Mouse (Mus musculus) kidney, postnatal 14 days (tissue): Measurements from ENCODE around the gene Shld2.

Experiments
- DNase-seq: peaks from one replicate; pipeline ENCODE4 v3.0.0; 2022; ENCODE audit warnings: mixed read lengths

Gene Shld2

DNA sequence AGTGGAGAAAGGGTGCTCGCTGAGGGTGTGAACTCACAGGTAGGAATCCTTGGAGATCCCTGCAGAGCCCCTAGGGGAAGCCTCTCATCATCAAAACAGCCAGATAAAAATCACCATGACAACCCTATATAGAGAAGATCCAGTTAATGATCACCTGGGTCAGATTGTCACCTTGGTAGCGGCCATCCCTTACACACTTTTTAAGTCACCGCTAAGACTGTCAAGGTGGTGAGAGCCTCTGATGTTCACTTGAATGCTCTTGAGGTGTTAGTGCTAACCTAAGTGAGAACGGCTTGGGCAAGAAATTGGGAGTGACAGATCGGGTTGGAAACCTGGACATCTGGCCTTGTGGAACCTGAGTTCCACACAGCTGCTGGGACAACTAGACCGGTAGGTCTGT lies 91.0 kb downstream of the Shld2 start, which contains the start of gene Syt15:
Syt15 (plus strand) TSS at position 301 of the 400 bp plus-strand sequence.
- no peak for DNase-seq

DNA sequence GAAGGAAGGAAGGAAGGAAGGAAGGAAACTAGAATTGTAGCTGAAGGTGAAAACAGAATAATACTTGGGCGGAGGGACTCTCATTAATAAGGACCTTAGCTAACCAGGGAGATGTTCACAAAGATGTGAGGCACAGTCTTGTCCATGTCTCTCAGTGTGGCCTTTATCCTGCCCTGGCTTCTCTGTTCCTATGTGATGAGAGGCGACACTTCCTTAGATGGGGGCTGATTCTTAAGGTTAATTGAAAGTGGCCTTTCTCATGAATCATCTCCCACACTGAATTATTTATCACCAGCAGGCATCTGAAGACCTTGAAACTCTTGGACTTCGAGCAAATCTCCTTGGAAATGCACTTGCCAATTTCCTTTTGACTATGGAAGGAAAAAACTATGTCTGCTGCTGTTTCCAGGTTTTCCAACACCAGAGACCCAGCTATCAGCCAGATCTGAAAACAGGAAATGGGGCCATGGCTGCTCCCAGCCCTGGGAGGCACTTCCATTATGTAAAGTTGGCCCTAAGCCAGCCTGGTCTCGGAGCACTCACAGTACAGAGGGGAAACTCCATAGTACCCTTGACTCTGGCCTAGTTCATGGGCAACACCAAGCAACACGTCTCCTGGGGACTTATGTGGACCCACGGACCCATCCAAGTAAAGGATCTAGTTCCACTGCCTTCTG lies 94.7 kb downstream of the Shld2 start:
- DNase-seq: peak; percentile 76

GRCm38 (mm10) chr14:34209942-34210341 lies 100.4 kb downstream of the Shld2 start:
- no peak for DNase-seq

DNA sequence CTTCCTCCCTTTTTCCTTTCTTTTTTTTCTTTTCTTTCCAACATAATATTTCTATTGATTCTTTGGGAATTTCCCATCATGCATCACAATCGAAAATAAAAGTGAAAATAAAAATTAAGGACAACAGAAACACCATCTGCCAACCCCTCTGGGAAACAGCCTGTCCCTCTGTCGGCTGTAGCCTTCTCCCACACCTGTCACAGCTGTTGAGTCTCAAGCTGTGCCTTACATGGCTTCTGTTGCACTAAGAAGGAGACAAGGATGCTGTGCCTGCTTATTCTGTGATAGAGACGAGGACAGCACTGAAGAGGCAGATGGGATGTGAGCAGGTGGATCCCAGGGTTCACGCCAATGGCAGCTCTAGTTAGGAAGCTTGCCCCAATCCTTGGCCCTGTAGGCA lies 101.2 kb downstream of the Shld2 start:
- DNase-seq: no peak

- peak; percentile 47 for DNase-seq
These were observed 101.6 kb downstream of the Shld2 start for GRCm38 (mm10) chr14:34208651-34209050.

GRCm38 (mm10) chr14:34207996-34208395 lies 102.3 kb downstream of the Shld2 start:
- DNase-seq: no peak

DNA sequence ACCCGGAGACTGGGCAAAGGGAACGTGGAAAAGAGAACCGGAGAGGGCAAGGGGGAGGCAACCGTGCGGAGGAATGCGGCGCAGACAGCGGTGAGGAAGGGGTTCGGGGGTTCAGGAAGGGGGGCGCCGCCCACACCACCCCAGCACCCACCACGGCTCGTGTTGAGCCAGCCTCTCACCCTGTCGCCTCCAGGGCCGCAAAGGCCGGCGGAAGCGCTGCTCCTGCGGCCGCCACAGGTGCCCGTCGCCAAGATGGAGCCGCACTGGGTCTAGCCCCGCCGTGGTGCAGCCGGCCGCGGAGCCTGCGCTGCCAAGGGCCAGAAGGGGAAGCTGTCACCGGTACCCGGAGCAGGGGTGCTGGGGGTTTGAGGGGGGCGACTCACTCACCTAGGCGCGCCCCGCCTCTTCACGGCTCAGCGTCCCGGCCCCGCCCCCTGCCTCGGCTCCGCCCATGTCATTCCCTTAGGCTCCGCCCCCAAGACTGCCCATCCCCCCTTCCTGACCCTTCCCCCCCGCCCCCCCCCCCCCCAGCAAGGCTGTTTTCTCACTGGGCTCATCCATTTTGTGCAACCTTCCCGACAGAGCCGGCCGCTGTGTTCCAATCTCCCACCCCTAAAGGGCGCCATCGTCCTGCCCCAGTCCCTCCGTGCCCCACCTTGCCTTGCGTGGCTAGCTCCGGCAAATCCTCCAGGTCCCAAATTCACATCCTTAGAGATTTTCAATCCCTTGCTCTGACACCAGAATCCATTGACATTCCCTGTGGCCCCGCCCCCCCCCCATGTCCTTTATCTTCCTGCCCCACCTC lies 108.9 kb downstream of the Shld2 start, which contains the start of gene Gprin2:
Gprin2 (minus strand) TSS at position 423 of the 805 bp plus-strand sequence.
- peak; percentile 38 for DNase-seq

GRCm38 (mm10) chr14:34200738-34201230 lies 109.5 kb downstream of the Shld2 start:
- peak; percentile 34 for DNase-seq

DNA sequence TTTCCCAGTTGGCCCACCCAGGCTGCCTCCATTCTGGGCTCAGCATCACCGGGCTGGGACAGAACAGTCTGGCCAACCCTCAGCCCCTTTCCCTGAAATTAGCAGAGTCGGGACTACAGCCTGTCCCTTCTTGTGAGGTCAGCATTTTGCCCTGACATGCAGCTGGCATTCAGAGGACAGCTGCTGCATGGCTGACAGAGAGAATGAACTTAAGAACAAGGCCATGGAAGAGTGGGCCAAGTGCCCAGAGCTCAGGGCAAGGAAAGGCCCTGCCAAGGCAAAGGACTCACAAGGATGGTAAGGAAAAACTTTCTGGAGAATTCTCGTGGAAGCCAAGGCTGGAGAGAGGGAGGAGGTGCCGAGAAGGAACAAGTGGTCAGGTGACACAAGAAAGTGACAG lies 113.6 kb downstream of the Shld2 start:
- DNase-seq: no peak

DNA sequence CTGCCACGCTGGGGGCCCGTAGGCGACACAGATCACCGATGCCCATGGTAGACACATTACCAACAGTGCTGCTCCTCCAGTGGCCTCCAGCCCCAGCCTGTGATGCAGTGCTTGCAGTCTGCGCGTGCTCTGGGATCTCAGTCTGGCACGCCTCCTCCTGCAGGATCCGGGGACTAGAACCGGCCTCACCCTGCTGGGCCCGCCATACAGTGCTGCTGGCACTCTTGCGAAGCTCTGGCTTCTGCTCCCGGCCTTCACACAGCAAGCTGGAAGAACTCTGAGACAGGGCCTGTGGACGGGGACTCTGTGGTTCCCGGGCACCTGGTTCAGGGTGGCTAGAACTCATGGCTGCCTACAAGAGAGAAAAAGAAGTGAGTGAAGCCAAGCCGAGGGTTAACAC lies 114.8 kb downstream of the Shld2 start:
- no peak for DNase-seq

DNA sequence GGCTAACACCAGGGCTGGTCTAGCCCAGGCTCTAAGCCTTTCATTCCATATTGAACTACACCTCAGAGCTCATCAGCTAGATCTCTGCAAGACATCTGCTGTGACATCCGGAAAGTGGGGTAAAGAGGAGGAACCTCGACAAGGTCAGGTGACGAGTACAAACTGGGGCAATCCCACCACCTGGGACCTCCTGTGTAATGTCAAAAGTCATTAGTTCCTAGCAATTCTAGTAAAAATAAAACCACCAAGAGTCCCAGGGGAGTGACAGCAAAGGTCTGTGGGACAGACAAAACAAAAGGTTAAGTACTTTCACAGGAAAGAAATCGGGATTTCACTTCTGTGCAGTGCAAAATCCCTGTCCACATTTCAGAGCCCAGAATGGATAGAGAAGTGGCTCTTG lies 116.4 kb downstream of the Shld2 start:
- no peak for DNase-seq

- DNase-seq: no peak
These were observed 119.9 kb downstream of the Shld2 start for GRCm38 (mm10) chr14:34190361-34190760.

DNA sequence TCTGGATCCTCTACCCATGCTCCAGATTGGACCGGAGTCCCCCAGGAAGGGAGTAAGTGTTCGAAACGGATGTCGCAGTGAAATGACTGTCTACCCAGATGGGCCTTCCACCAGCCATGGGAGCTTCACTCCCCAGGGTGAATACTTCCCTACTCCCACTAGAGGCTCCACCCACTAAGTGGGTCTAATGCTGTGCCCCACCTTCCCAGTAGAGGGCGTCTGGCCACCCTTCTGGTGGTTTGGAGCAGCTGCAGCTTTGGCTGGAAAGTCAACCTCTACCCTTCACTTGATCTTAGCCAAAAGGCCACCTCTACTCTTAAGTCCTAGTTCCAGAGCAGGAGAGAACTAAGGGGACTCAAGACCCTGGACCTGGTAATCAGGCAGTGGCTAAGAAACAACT lies 121.7 kb downstream of the Shld2 start:
- DNase-seq: peak; percentile 66
